Mouse (Mus musculus): ENCODE measurements around the gene Als2. TPM values are rescaled to one million over a fixed set of nuclear protein-coding genes. Genes with fewer than 3 reads are reported as not detected.

The Als2 gene
- polyA plus RNA-seq, 1 experiment from 2014 or later, result 22.5 TPM

DNA sequence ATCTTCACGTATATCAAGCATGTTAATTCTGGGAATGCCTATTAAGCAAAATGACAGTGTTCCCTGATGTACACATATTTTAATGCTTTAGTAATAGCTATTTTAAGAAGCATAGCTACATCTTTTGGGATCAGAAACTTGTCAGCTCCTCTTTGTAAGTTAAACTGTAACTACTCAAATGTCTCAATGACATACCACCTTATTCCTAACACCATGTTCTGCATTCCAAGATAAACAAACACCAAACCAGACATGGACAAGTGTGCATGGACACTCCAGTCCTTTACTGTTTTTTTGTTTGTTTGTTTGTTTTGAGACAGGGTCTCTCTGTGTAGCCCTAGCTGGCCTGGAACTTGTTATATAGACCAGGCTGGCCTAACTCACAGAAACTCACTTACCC lies 28.7 kb downstream of the Als2 start:
- no peak for ATAC-seq (ENCODE audit: low FRiP score, low read depth)
- Histone ChIP-seq H3K9ac (replicated peaks) (no peak overlapping the region), H3K27me3 (no peaks in the 10 kb centered on the region), H3K4me1 (no peaks in the 10 kb centered on the region), H3K4me2 (replicated peaks) (no peak overlapping the region), H3K9me3 (no peaks in the 10 kb centered on the region), H3K27ac (replicated peaks) (no peak overlapping the region), H3K36me3 (peaks cover 19% of the 10 kb centered on the region), H3K4me3 (no peak overlapping the region)
- 91% methylated on average over 1 of the region's 1 CpGs for WGBS

DNA sequence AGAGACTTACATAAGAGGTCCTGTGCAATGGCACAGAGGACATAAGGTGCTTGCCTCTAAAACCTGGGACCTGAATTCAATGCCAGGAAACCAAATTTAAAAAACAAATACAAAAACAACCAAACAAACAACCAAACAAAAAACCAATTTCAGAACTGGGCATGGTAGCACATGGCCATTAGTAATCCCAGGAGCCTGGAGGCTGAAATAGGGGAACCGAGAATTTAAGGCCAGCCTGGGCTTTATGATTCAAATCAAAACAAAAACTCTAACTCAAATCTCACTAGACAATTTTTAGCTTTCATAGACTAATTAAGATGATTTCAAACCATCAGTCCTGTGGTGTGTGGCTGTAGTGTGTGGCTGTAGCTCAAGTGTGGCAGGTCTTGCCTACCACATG lies 32.5 kb downstream of the Als2 start:
- no peak overlapping the region for H3K27ac ChIP-seq (replicated peaks)
- 86% methylated on average over 1 of the region's 1 CpGs for WGBS
- H3K27me3 ChIP-seq, result no peaks in the 10 kb centered on the region
- no peak for ATAC-seq (ENCODE audit: low FRiP score, low read depth)
- H3K4me2 ChIP-seq (replicated peaks), result no peak overlapping the region
- H3K9ac ChIP-seq (replicated peaks), result no peak overlapping the region
- H3K4me3 ChIP-seq, result no peak overlapping the region
- no peaks in the 10 kb centered on the region for H3K9me3 ChIP-seq
- H3K36me3 ChIP-seq, result peaks cover 26% of the 10 kb centered on the region
- no peaks in the 10 kb centered on the region for H3K4me1 ChIP-seq

DNA sequence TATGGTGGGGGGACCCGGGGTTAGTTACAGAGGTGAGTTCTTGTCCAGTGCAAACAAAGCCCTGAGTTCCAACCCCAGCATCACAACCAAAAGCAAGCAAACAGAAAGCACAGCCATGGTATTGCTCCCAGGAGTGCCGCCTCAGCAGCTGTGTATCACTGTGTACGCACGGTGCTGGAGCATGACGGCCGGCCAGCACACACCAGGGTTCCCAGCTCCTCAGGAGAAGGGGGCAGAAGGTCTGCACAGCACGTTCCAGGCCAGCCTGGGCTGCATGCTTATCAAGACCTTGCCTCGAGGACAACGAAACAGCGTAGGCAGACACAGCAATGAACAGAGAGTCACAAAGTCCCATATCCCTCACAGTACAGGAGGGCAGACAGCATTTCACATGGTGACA lies 34.7 kb downstream of the Als2 start:
- Histone ChIP-seq H3K4me3 (no peak overlapping the region), H3K27me3 (no peaks in the 10 kb centered on the region), H3K9ac (replicated peaks) (no peak overlapping the region), H3K27ac (replicated peaks) (no peak overlapping the region), H3K9me3 (no peaks in the 10 kb centered on the region), H3K4me1 (no peaks in the 10 kb centered on the region), H3K4me2 (replicated peaks) (no peak overlapping the region), H3K36me3 (peaks cover 19% of the 10 kb centered on the region)
- whole genome bisulfite sequencing, result 84% methylated on average over 10 of the region's 10 CpGs
- no peak for ATAC-seq (ENCODE audit: low FRiP score, low read depth)

DNA sequence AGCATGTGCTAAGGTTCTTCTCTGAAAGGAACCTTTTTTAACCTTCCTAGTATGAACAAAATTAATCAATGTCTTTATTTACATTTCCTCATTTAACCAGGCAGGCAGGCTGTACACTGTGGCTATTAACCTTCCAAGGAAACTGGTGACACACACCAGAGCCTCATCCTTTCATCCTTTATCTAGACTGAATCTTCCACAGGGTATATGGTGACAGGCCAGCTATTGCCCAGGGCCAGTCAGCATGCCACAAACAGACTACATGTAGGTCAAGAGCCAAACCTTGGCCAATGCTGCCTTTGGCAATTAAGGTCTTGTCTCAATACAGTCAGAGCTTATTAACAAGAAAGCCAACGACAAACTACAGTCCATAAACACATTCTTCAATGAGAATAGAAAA lies 35.5 kb downstream of the Als2 start:
- no peak for ATAC-seq (ENCODE audit: low FRiP score, low read depth)
- Histone ChIP-seq H3K9me3 (no peaks in the 10 kb centered on the region), H3K27ac (replicated peaks) (no peak overlapping the region), H3K4me2 (replicated peaks) (no peak overlapping the region), H3K36me3 (peaks cover 19% of the 10 kb centered on the region), H3K4me1 (no peaks in the 10 kb centered on the region), H3K4me3 (no peak overlapping the region), H3K27me3 (no peaks in the 10 kb centered on the region), H3K9ac (replicated peaks) (no peak overlapping the region)
- 77% methylated on average over 1 of the region's 1 CpGs for WGBS

DNA sequence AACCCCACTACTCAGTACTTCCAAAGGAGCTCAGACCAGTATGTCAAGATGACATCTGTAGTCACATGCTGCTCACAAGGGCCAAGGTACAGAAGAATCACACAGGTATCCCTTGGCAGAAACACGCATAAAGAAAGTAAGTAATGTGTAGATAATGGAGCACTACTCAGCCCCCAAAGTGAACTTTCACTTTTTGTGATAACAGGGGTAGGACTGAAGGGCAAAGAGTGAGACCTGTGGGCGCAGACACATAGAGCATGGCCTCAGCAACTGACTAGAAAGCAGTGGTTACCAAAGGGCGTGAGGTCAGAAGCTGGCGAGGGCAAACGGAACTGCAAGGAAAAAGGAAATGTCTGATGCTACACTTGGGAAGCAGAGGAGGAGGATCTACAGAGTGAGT lies 36.1 kb downstream of the Als2 start:
- Histone ChIP-seq H3K4me1 (no peaks in the 10 kb centered on the region), H3K36me3 (peaks cover 22% of the 10 kb centered on the region)
- 94% methylated on average over 5 of the region's 5 CpGs for WGBS

DNA sequence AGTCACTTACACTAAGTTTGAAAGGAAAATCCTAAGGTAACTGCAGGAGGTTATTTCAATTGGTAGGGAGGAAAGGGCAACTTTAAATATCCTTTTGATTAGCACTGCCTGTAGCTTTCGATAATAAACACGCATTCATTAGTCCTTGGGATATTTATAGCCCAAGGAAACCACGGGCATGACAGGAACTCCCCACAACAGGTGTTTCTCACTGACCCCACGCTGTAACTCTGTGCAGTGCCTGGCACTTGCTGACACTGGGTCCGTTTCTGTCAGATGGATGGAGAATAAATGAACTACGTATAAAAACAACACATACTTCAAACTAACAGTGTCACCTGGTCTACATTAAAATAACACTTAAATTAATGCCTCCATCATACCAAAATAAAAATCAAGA lies 42.1 kb downstream of the Als2 start:
- H3K9ac ChIP-seq (replicated peaks), result no peak overlapping the region
- 86% methylated on average over 6 of the region's 6 CpGs for WGBS
- H3K27me3 ChIP-seq, result no peaks in the 10 kb centered on the region
- H3K9me3 ChIP-seq, result no peaks in the 10 kb centered on the region
- peaks cover 24% of the 10 kb centered on the region for H3K36me3 ChIP-seq
- ATAC-seq (ENCODE audit: low FRiP score, low read depth), result no peak
- H3K27ac ChIP-seq (replicated peaks), result no peak overlapping the region
- H3K4me3 ChIP-seq, result no peak overlapping the region
- H3K4me2 ChIP-seq (replicated peaks), result no peak overlapping the region
- H3K4me1 ChIP-seq, result no peaks in the 10 kb centered on the region

More for the DNA sequence above, 36.1 kb downstream of the Als2 start:
- no peak overlapping the region for H3K4me3 ChIP-seq
- no peak overlapping the region for H3K9ac ChIP-seq (replicated peaks)
- ATAC-seq (ENCODE audit: low FRiP score, low read depth), result no peak
- no peaks in the 10 kb centered on the region for H3K27me3 ChIP-seq
- no peaks in the 10 kb centered on the region for H3K9me3 ChIP-seq
- H3K4me2 ChIP-seq (replicated peaks), result no peak overlapping the region
- no peak overlapping the region for H3K27ac ChIP-seq (replicated peaks)

DNA sequence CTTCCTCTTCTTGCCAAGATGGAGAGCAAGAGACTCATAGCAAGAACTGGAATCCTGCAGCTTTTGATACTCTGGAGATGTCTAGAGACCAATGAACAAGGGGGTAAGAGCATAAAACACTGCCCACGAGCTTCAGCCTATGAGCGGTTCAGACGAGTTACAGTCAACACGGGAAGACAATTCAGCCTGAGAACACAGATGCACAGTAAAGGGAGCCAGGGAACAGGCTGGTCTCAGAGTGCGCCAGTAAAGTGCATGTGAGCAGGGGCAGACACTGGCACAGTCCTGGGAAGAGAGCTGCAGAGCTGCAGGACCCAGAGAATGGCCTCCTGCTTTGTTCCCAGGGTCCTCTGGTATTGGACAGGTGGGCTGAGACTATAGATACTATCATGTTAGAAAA lies 49.2 kb downstream of the Als2 start:
- Histone ChIP-seq H3K27me3 (no peaks in the 10 kb centered on the region), H3K4me3 (no peak overlapping the region), H3K9me3 (no peaks in the 10 kb centered on the region), H3K4me2 (replicated peaks) (no peak overlapping the region), H3K27ac (replicated peaks) (no peak overlapping the region), H3K4me1 (no peaks in the 10 kb centered on the region), H3K9ac (replicated peaks) (no peak overlapping the region), H3K36me3 (peaks cover 12% of the 10 kb centered on the region)
- WGBS, result 85% methylated on average over 5 of the region's 5 CpGs
- ATAC-seq (ENCODE audit: low FRiP score, low read depth), result no peak

DNA sequence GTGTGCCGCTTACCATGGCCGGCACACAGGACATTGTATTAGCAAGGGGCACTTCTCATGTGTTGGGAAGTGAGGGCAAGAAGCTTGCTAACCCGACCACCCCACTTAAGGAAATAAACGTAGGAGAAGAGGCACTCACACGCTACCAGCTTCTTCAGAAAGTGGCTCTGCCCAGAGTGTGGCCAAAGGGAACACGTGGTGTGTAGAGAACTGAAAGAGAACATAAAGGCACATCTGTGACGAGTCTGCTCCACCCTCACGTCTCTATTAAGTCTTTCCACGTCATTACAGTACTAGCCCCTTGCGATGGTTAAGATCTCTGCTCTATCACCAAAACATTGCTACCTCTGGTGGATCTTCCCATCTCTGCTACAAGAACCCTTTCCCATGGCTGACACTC lies 50.7 kb downstream of the Als2 start:
- Histone ChIP-seq H3K4me3 (no peak overlapping the region), H3K27me3 (no peaks in the 10 kb centered on the region), H3K27ac (replicated peaks) (no peak overlapping the region), H3K4me2 (replicated peaks) (no peak overlapping the region), H3K9me3 (no peaks in the 10 kb centered on the region), H3K36me3 (peaks cover 16% of the 10 kb centered on the region), H3K4me1 (no peaks in the 10 kb centered on the region), H3K9ac (replicated peaks) (no peak overlapping the region)
- no peak for ATAC-seq (ENCODE audit: low FRiP score, low read depth)
- WGBS, result 86% methylated on average over 10 of the region's 10 CpGs

DNA sequence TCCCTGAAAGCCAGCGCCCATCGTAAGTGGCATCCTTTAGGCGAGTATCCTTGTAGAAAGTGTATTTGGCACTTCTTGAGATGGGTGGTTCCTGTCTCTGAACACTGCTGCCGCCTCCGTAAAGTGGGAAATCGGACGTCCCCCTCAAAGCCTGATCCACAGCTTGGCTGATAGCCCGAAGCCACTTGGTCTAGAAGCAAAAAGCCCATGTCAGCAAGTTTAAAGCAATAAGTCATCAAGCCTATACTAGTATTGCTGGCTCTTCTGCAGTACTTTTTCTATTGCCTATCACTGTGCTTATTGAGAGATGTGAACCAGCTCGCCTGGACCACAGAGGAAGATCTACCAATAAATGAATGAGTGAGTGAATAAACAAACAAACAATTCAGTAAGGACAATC lies 51.6 kb downstream of the Als2 start:
- Histone ChIP-seq H3K27ac (replicated peaks) (no peak overlapping the region), H3K9me3 (no peaks in the 10 kb centered on the region), H3K4me1 (no peaks in the 10 kb centered on the region), H3K27me3 (no peaks in the 10 kb centered on the region), H3K9ac (replicated peaks) (no peak overlapping the region), H3K4me2 (replicated peaks) (no peak overlapping the region), H3K36me3 (peaks cover 14% of the 10 kb centered on the region), H3K4me3 (no peak overlapping the region)
- WGBS, result 90% methylated on average over 9 of the region's 9 CpGs
- ATAC-seq (ENCODE audit: low FRiP score, low read depth), result no peak

DNA sequence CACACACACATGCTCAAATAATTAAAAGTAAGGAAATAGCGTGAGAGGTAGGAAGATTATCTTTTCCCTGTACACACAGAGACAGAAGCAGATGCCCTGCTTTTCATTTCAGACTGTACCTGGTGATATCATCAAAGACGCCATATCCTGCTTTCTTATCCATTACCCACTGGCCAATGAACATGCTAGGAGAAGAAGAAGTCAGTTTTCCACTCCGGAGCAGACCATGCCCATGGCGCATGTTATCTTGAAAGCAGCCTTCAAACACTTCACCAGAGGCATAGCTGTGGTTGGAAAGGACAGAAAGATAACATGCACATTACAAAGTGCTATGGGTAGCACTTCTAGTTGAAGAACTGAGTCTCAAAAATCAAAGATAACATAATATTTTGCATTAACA lies 54.0 kb downstream of the Als2 start:
- 98% methylated on average over 4 of the region's 4 CpGs for WGBS
- Histone ChIP-seq H3K27ac (replicated peaks) (no peak overlapping the region), H3K27me3 (no peaks in the 10 kb centered on the region), H3K9me3 (no peaks in the 10 kb centered on the region), H3K9ac (replicated peaks) (no peak overlapping the region), H3K4me3 (no peak overlapping the region), H3K36me3 (peaks cover 31% of the 10 kb centered on the region), H3K4me1 (no peaks in the 10 kb centered on the region), H3K4me2 (replicated peaks) (no peak overlapping the region)
- no peak for ATAC-seq (ENCODE audit: low FRiP score, low read depth)

DNA sequence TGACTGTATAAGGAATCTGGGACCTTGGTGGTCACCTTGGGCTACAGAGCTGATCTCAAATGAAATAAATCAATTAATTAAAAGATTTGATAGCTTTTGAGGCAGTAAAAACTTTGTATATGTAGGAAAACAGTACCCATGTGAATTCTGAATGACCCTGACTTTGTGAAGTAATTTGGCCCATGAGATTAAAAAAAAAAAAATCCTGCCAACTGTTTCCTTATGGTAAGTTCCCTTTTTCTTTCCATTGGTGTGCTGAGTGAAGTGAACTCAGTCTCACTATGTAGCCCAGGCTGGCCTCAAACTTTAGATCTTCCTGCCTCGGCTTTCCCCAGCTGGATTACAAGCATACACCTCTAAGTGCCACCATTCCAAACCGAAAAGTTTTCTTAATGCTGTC lies 54.7 kb downstream of the Als2 start:
- H3K27me3 ChIP-seq, result no peaks in the 10 kb centered on the region
- H3K4me3 ChIP-seq, result no peak overlapping the region
- H3K4me1 ChIP-seq, result no peaks in the 10 kb centered on the region
- no peak overlapping the region for H3K9ac ChIP-seq (replicated peaks)
- H3K27ac ChIP-seq (replicated peaks), result no peak overlapping the region
- 94% methylated on average over 2 of the region's 2 CpGs for WGBS
- H3K9me3 ChIP-seq, result no peaks in the 10 kb centered on the region
- ATAC-seq (ENCODE audit: low FRiP score, low read depth), result no peak
- peaks cover 38% of the 10 kb centered on the region for H3K36me3 ChIP-seq
- H3K4me2 ChIP-seq (replicated peaks), result no peak overlapping the region

DNA sequence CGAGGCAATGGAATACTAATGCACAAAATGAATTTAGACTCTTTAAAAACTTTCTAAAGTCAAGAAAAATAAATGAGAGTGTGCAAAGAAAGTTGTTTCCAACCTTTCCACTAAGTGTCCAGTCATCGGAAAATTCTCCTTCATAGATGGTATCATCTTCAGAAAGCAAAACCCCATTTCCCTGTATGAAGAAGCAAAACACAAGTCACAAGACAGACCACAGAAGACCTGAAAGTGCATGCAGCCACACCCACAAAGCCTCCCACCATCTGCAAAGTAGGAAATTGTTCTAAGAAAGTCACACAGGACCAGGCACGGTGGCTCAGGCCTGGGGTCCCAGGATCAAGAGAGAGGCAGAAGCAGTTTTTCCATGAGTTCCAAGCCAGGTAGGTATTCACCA lies 57.0 kb downstream of the Als2 start:
- WGBS, result 88% methylated on average over 3 of the region's 3 CpGs
- Histone ChIP-seq H3K36me3 (peaks cover 46% of the 10 kb centered on the region), H3K27ac (replicated peaks) (no peak overlapping the region), H3K9ac (replicated peaks) (no peak overlapping the region), H3K4me3 (no peak overlapping the region), H3K4me2 (replicated peaks) (no peak overlapping the region), H3K9me3 (no peaks in the 10 kb centered on the region), H3K4me1 (no peaks in the 10 kb centered on the region), H3K27me3 (no peaks in the 10 kb centered on the region)
- ATAC-seq (ENCODE audit: low FRiP score, low read depth), result no peak

DNA sequence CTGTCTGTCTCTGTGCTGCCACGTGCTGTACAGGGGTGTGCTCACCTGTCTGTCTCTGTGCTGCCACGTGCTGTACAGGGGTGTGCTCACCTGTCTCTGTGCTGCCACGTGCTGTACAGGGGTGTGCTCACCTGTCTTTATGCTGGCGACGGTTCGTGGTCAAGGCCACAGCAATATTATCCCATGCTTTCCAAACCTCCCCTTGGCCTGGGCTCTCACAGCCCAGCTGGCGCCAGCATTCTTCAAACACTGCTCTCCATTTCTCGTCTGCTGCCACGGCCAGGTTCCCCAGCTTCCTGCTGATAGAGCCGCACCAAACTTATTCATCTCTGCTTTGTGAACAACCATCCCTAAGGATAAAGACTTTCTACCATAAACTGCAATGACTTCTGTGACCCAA lies 58.6 kb downstream of the Als2 start:
- WGBS, result 91% methylated on average over 10 of the region's 10 CpGs
- Histone ChIP-seq H3K9ac (replicated peaks) (no peak overlapping the region), H3K4me1 (no peaks in the 10 kb centered on the region), H3K27me3 (no peaks in the 10 kb centered on the region), H3K36me3 (peaks cover 49% of the 10 kb centered on the region), H3K9me3 (no peaks in the 10 kb centered on the region), H3K4me2 (replicated peaks) (no peak overlapping the region), H3K4me3 (no peak overlapping the region), H3K27ac (replicated peaks) (no peak overlapping the region)
- no peak for ATAC-seq (ENCODE audit: low FRiP score, low read depth)

Measured in midbrain, embryonic 12.5 days (tissue).